Mouse (Mus musculus) right cerebral cortex, postnatal 4 days (tissue): ENCODE measurements at regions not wholly inside any gene's neighbourhood (a gene's known extent, or its start where the extent isn't known, plus 50 kb on each side); places are given as distances from the start of the nearest gene placed in this dataset.

Experiments used
- DNase-seq: peaks from one replicate; pipeline ENCODE4 v3.0.0-alpha.2; 2022

- no peak for DNase-seq
Observed at GRCm38 (mm10) chr1:44957125-44957524, 354.2 kb upstream of the Col3a1 start.

- no peak for DNase-seq
Observed at GRCm38 (mm10) chr1:44987171-44987570, 324.2 kb upstream of the Col3a1 start.

GRCm38 (mm10) chr1:45020516-45020915, 290.8 kb upstream of the Col3a1 start:
- no peak for DNase-seq

GRCm38 (mm10) chr1:45021234-45021633, 290.1 kb upstream of the Col3a1 start:
- no peak for DNase-seq

GRCm38 (mm10) chr1:45022146-45022841, 289.0 kb upstream of the Col3a1 start:
- DNase-seq, result no peak

GRCm38 (mm10) chr1:45023336-45023735, 288.0 kb upstream of the Col3a1 start:
- DNase-seq, result no peak

- no peak for DNase-seq
Observed at GRCm38 (mm10) chr1:45031436-45032027, 279.8 kb upstream of the Col3a1 start.

GRCm38 (mm10) chr1:45033343-45033742, 278.0 kb upstream of the Col3a1 start:
- DNase-seq, result no peak

GRCm38 (mm10) chr1:45041328-45041727, 270.0 kb upstream of the Col3a1 start:
- DNase-seq, result no peak

- DNase-seq, result no peak
Observed at GRCm38 (mm10) chr1:45041815-45042214, 269.5 kb upstream of the Col3a1 start.

- DNase-seq, result no peak
Observed at GRCm38 (mm10) chr1:45043245-45043926, 268.0 kb upstream of the Col3a1 start.

- no peak for DNase-seq
Observed at GRCm38 (mm10) chr1:45090841-45091535, 220.3 kb upstream of the Col3a1 start.

- DNase-seq, result no peak
Observed at GRCm38 (mm10) chr1:45100966-45101365, 210.4 kb upstream of the Col3a1 start.

- no peak for DNase-seq
Observed at GRCm38 (mm10) chr1:45116409-45117144, 194.8 kb upstream of the Col3a1 start.

GRCm38 (mm10) chr1:45135152-45135714, 176.1 kb upstream of the Col3a1 start:
- DNase-seq, result no peak

- no peak for DNase-seq
Observed at GRCm38 (mm10) chr1:45147019-45147418, 164.3 kb upstream of the Col3a1 start.

GRCm38 (mm10) chr1:45181632-45182031, 129.7 kb upstream of the Col3a1 start:
- DNase-seq, result no peak

GRCm38 (mm10) chr1:45185341-45185740, 126.0 kb upstream of the Col3a1 start:
- DNase-seq, result no peak

GRCm38 (mm10) chr1:45207926-45208325, 103.4 kb upstream of the Col3a1 start:
- no peak for DNase-seq

GRCm38 (mm10) chr1:45216272-45216671, 95.1 kb upstream of the Col3a1 start:
- peak; percentile 5 for DNase-seq
